Mouse (Mus musculus): ENCODE results near the gene Cped1. TPM values are rescaled to one million over a fixed set of nuclear protein-coding genes. Genes with fewer than 3 reads are reported as not detected.
A peak's percentile ranks its signal among the peaks of the same experiment; 100 is the strongest.

The Cped1 gene
- 26.6 and 27.3 TPM in 2 replicates for polyA plus RNA-seq (2015; fragmentation: Nextera tagmentation; extraction: Ambion mirVana)

DNA sequence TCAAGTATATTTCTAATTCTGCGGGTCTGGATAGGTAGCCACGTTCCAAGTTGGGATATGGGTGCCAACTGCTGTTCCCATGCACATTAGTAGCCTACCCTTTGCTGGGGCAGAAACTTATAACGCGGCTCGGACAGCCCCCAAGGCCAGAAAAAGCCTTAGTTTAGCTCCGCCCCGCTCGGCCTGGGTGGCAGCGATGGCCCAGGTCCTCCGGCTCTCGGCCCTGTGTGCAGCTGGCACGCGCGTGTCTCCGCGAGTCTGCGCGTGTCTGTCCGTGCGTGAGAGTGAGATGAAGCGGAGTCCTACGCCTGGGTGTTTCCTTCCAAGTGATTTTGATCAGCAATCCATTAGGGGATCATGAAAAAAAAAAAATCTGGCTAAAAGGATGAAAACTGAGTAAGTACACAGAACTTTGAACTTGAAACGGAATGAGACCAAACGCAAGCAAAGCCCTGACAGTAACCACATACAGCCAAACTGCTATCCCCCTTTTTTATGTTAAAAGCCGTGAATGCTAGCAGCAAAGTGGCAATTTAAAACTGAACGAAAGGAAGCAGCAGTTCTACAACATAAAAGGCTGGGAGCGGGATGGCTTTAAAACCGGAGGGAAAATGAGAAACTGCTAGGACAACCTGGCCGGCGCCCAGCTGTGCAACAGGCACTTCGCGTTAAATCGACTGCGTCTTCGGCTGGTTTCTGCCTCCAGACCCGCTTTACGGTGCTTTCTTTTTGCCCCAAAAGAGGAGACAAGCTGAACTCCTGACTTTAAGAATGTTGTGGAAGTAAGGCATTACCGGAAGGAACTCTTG is at the start of gene Cped1:
Cped1 (plus strand) TSS at position 185 of the 809 bp plus-strand sequence.
- peak; percentile 78 for ATAC-seq (ENCODE audit: insufficient read depth, low FRiP score)
- WGBS, result under 1% methylated on average over 38 of the region's 38 CpGs
- H3K36me3 ChIP-seq (ENCODE audit: control insufficient read depth, insufficient read depth, low read length), result no peaks in the 10 kb centered on the region
- H3K4me1 ChIP-seq (ENCODE audit: control insufficient read depth, insufficient read depth, low read length), result no peaks in the 10 kb centered on the region
- peak within 1 kb of the TSS; percentile 92 for H3K4me2 ChIP-seq (ENCODE audit: low read depth, low read length)
- H3K9me3 ChIP-seq (replicated peaks; ENCODE audit: control insufficient read depth, low read length), result no peaks in the 10 kb centered on the region
- H3K27ac ChIP-seq (ENCODE audit: low read length), result peak within 1 kb of the TSS; percentile 74
- peak within 1 kb of the TSS; percentile 49 for H3K4me3 ChIP-seq (replicated peaks; ENCODE audit: low read length)
- peak within 1 kb of the TSS; percentile 71 for H3K9ac ChIP-seq (ENCODE audit: low read length)
- H3K27me3 ChIP-seq (ENCODE audit: control insufficient read depth, insufficient read depth, low read length), result no peaks in the 10 kb centered on the region

GRCm38 (mm10) chr6:21937981-21938635 is 47.6 kb upstream of the Cped1 start:
- 65% methylated on average over 4 of the region's 4 CpGs for WGBS
- Histone ChIP-seq H3K27ac (ENCODE audit: low read length) (no peak overlapping the region), H3K9me3 (replicated peaks; ENCODE audit: control insufficient read depth, low read length) (no peaks in the 10 kb centered on the region), H3K9ac (ENCODE audit: low read length) (no peak overlapping the region), H3K36me3 (ENCODE audit: control insufficient read depth, insufficient read depth, low read length) (no peaks in the 10 kb centered on the region), H3K4me1 (ENCODE audit: control insufficient read depth, insufficient read depth, low read length) (no peaks in the 10 kb centered on the region), H3K4me3 (replicated peaks; ENCODE audit: low read length) (no peak overlapping the region), H3K27me3 (ENCODE audit: control insufficient read depth, insufficient read depth, low read length) (no peaks in the 10 kb centered on the region), H3K4me2 (ENCODE audit: low read depth, low read length) (no peak overlapping the region)
- ATAC-seq (ENCODE audit: insufficient read depth, low FRiP score), result no peak

- H3K4me1 ChIP-seq (ENCODE audit: control insufficient read depth, insufficient read depth, low read length), result peaks cover 7% of the 10 kb centered on the region; the same call in 1 of the 2 replicates
- under 1% methylated on average over 35 of the region's 35 CpGs for WGBS
- no peaks in the 10 kb centered on the region for H3K27me3 ChIP-seq (ENCODE audit: control insufficient read depth, insufficient read depth, low read length)
- no peaks in the 10 kb centered on the region for H3K9me3 ChIP-seq (replicated peaks; ENCODE audit: control insufficient read depth, low read length)
- H3K4me2 ChIP-seq (ENCODE audit: low read depth, low read length), result peak within 1 kb of the TSS; percentile 79
- H3K27ac ChIP-seq (ENCODE audit: low read length), result peak within 1 kb of the TSS; percentile 100
- peak within 1 kb of the TSS; percentile 92 for H3K9ac ChIP-seq (ENCODE audit: low read length)
- H3K4me3 ChIP-seq (replicated peaks; ENCODE audit: low read length), result peak within 1 kb of the TSS; percentile 70
- no peaks in the 10 kb centered on the region for H3K36me3 ChIP-seq (ENCODE audit: control insufficient read depth, insufficient read depth, low read length)
- ATAC-seq (ENCODE audit: insufficient read depth, low FRiP score), result peak; percentile 98
These were observed 36.4 kb upstream of the Cped1 start, which contains the start of gene Ing3 for GRCm38 (mm10) chr6:21949226-21949731. Ing3 (plus strand) TSS chr6:21949571.

DNA sequence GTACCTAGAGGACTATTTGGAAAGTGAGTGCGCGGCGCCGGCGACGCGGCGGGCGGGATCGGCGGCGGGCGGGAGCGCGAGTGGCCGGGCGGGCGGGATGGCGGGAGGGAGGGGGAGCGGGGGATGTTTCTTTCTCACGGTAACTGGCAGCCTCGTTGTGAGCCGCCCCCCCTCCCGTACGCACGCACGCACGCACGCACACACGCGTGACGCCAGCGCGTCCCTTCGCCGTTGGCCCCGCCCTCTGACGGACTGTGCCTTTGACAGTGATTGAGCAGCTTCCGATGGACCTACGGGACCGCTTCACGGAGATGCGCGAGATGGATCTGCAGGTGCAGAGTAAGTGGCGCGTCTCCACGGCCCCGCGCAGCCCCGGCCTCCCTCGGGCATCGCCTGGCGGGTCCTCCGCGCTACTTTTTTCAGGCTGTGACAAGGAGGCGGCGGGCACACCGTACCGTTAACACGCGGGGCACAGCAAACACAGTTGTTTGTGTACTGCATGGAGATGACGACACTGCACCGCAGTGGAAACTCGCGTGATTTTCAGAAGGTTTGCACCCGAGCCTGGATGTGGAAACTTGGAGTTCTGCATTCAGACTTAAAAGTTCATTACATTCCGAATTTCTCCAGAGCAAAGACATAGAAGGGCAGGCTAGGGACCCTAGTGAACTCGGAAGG is 35.8 kb upstream of the Cped1 start:
- peak overlapping the region; percentile 70 for H3K4me3 ChIP-seq (replicated peaks; ENCODE audit: low read length)
- H3K27ac ChIP-seq (ENCODE audit: low read length), result peak overlapping the region; percentile 100
- no peaks in the 10 kb centered on the region for H3K36me3 ChIP-seq (ENCODE audit: control insufficient read depth, insufficient read depth, low read length)
- ATAC-seq (ENCODE audit: insufficient read depth, low FRiP score), result peak; percentile 94
- WGBS, result under 1% methylated on average over 63 of the region's 68 CpGs
- peak overlapping the region; percentile 92 for H3K9ac ChIP-seq (ENCODE audit: low read length)
- peaks cover 7% of the 10 kb centered on the region; the same call in 1 of the 2 replicates for H3K4me1 ChIP-seq (ENCODE audit: control insufficient read depth, insufficient read depth, low read length)
- peak overlapping the region; percentile 79 for H3K4me2 ChIP-seq (ENCODE audit: low read depth, low read length)
- H3K27me3 ChIP-seq (ENCODE audit: control insufficient read depth, insufficient read depth, low read length), result no peaks in the 10 kb centered on the region
- H3K9me3 ChIP-seq (replicated peaks; ENCODE audit: control insufficient read depth, low read length), result no peaks in the 10 kb centered on the region

GRCm38 (mm10) chr6:21950676-21951075 is 35.0 kb upstream of the Cped1 start:
- Histone ChIP-seq H3K27me3 (ENCODE audit: control insufficient read depth, insufficient read depth, low read length) (no peaks in the 10 kb centered on the region), H3K9ac (ENCODE audit: low read length) (peak overlapping the region; percentile 92)
- ATAC-seq (ENCODE audit: insufficient read depth, low FRiP score), result no peak

DNA sequence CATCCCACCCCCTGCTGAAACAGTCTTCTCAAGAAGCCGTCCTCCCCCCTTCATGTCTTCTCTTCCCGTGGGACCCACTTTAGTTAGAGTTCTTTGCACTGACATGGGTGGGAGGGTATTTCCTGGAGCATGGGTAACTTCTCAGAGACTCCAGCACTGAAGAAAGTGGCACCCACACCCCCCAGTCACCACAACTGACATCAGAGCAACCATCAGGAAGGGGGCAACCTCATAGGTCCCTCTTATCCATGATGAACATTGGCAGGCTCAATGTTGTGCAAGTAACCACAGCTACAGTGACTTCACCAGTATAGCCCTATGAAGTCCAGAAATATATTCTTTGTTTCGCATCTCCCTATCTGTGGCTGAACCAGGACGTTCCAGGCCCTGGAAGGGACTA is 30.2 kb upstream of the Cped1 start:
- Histone ChIP-seq H3K9me3 (replicated peaks; ENCODE audit: control insufficient read depth, low read length) (no peaks in the 10 kb centered on the region), H3K36me3 (ENCODE audit: control insufficient read depth, insufficient read depth, low read length) (0 out of 2 replicates have a peak, but pooled peaks cover 7% of the 10 kb centered on the region), H3K4me3 (replicated peaks; ENCODE audit: low read length) (no peak overlapping the region), H3K4me1 (ENCODE audit: control insufficient read depth, insufficient read depth, low read length) (peaks cover 5% of the 10 kb centered on the region; the same call in 1 of the 2 replicates), H3K27ac (ENCODE audit: low read length) (no peak overlapping the region), H3K27me3 (ENCODE audit: control insufficient read depth, insufficient read depth, low read length) (no peaks in the 10 kb centered on the region), H3K9ac (ENCODE audit: low read length) (no peak overlapping the region), H3K4me2 (ENCODE audit: low read depth, low read length) (no peak overlapping the region)
- no peak for ATAC-seq (ENCODE audit: insufficient read depth, low FRiP score)
- 86% methylated on average over 4 of the region's 4 CpGs for WGBS

More at GRCm38 (mm10) chr6:21950676-21951075, 35.0 kb upstream of the Cped1 start:
- no peaks in the 10 kb centered on the region for H3K36me3 ChIP-seq (ENCODE audit: control insufficient read depth, insufficient read depth, low read length)
- no peaks in the 10 kb centered on the region for H3K9me3 ChIP-seq (replicated peaks; ENCODE audit: control insufficient read depth, low read length)
- H3K4me2 ChIP-seq (ENCODE audit: low read depth, low read length), result peak overlapping the region; percentile 79
- H3K4me1 ChIP-seq (ENCODE audit: control insufficient read depth, insufficient read depth, low read length), result peaks cover 7% of the 10 kb centered on the region; the same call in 1 of the 2 replicates
- H3K27ac ChIP-seq (ENCODE audit: low read length), result no peak overlapping the region; the same call in 1 of the 2 replicates
- H3K4me3 ChIP-seq (replicated peaks; ENCODE audit: low read length), result peak overlapping the region; percentile 70
- WGBS, result 69% methylated on average over 2 of the region's 2 CpGs

GRCm38 (mm10) chr6:21958922-21959321 is 26.8 kb upstream of the Cped1 start:
- Histone ChIP-seq H3K36me3 (ENCODE audit: control insufficient read depth, insufficient read depth, low read length) (0 out of 2 replicates have a peak, but pooled peaks cover 7% of the 10 kb centered on the region), H3K27ac (ENCODE audit: low read length) (no peak overlapping the region), H3K4me1 (ENCODE audit: control insufficient read depth, insufficient read depth, low read length) (no peaks in the 10 kb centered on the region), H3K4me2 (ENCODE audit: low read depth, low read length) (no peak overlapping the region), H3K9me3 (replicated peaks; ENCODE audit: control insufficient read depth, low read length) (no peaks in the 10 kb centered on the region), H3K9ac (ENCODE audit: low read length) (no peak overlapping the region), H3K4me3 (replicated peaks; ENCODE audit: low read length) (no peak overlapping the region), H3K27me3 (ENCODE audit: control insufficient read depth, insufficient read depth, low read length) (no peaks in the 10 kb centered on the region)
- WGBS, result 81% methylated on average over 4 of the region's 4 CpGs
- no peak for ATAC-seq (ENCODE audit: insufficient read depth, low FRiP score)

GRCm38 (mm10) chr6:21959909-21960308 is 25.8 kb upstream of the Cped1 start:
- Histone ChIP-seq H3K4me2 (ENCODE audit: low read depth, low read length) (no peak overlapping the region), H3K9ac (ENCODE audit: low read length) (no peak overlapping the region), H3K4me1 (ENCODE audit: control insufficient read depth, insufficient read depth, low read length) (no peaks in the 10 kb centered on the region), H3K27me3 (ENCODE audit: control insufficient read depth, insufficient read depth, low read length) (no peaks in the 10 kb centered on the region), H3K36me3 (ENCODE audit: control insufficient read depth, insufficient read depth, low read length) (0 out of 2 replicates have a peak, but pooled peaks cover 7% of the 10 kb centered on the region), H3K4me3 (replicated peaks; ENCODE audit: low read length) (no peak overlapping the region), H3K9me3 (replicated peaks; ENCODE audit: control insufficient read depth, low read length) (no peaks in the 10 kb centered on the region), H3K27ac (ENCODE audit: low read length) (no peak overlapping the region)
- no peak for ATAC-seq (ENCODE audit: insufficient read depth, low FRiP score)
- WGBS, result 92% methylated on average over 5 of the region's 5 CpGs

Measured in stomach, embryonic 16.5 days (tissue).